Mouse (Mus musculus) liver, postnatal 0 days (tissue): ENCODE measurements at regions not wholly inside any gene's neighbourhood (a gene's known extent, or its start where the extent isn't known, plus 50 kb on each side); places are given as distances from the start of the nearest gene placed in this dataset.

Experiments
- CTCF ChIP-seq: sonication (generic); IDR thresholded peaks from 2 replicates; pipeline ENCODE4 v1.5.1; 2016; ENCODE audit warnings: antibody characterized with exemption, low read depth
- EP300 ChIP-seq: IDR thresholded peaks from 2 replicates; pipeline ENCODE4 v1.6.1; 2016; ENCODE audit warnings: antibody characterized with exemption, low read depth, mild to moderate bottlenecking

DNA sequence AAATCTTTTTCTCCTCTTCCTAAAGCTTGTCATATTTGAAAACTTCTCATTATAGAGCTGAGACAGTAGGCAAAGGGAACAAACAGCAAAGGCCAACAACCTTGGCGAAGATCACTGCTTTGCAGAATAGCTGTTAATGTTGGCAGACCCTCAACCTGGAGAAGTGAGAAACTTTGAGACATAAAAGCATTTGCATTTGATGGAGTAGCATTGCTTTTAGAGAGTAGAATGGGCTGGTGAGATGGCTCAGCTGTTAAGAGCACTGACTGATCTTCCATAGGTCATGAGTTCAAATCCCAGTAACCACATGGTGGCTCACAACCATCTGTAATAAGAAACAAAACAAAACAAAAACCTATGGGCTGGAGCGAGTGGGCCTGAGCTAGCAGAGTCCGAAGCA, 1253.4 kb downstream of the Defb40 start:
- TF ChIP-seq EP300 (no peak), CTCF (no peak)
